In genomic region chr9:23364047-23364446, GRCm38 (mm10) we compare ENCODE assay signal across 16 mouse cellular contexts.
"Had no signal": no experiment of that assay in that cellular context is flagged by ENCODE, and none has a peak within 500 bp of the region (broad histone marks: within the 10 kb centered on the region; RNA-seq: fewer than 3 reads in every experiment).

No protein-coding gene starts in this region.

- H3K4me2 ChIP-seq: neural tube, embryonic 13.5 days; neural tube, embryonic 15.5 days; stomach, embryonic 15.5 days had no signal

- H3K27ac ChIP-seq: neural tube, embryonic 13.5 days; neural tube, embryonic 15.5 days; stomach, embryonic 15.5 days; stomach, postnatal 0 days had no signal

- H3K27me3 ChIP-seq: neural tube, embryonic 13.5 days; neural tube, embryonic 15.5 days; stomach, embryonic 15.5 days had no signal

- H3K36me3 ChIP-seq: neural tube, embryonic 13.5 days; neural tube, embryonic 15.5 days; stomach, embryonic 15.5 days had no signal

- H3K9ac ChIP-seq: neural tube, embryonic 13.5 days; neural tube, embryonic 15.5 days; stomach, embryonic 15.5 days had no signal

- H3K4me3 ChIP-seq: neural tube, embryonic 13.5 days; neural tube, embryonic 15.5 days; stomach, embryonic 15.5 days had no signal

- H3K4me1 ChIP-seq: neural tube, embryonic 13.5 days; neural tube, embryonic 15.5 days; stomach, embryonic 15.5 days had no signal

- DNase-seq: retina, postnatal 1 day; right cerebral cortex, adult 18-20 months; right cerebral cortex, postnatal 14 days; right cerebral cortex, postnatal 25 days; right cerebral cortex, postnatal 4 days; spleen, adult 18-20 months; thymus, adult 18-20 months; thymus, adult 2 months; thymus, postnatal 14 days; thymus, postnatal 25 days; thymus, postnatal 36 days; thymus, postnatal 4 days had no signal

- H3K9me3 ChIP-seq: neural tube, embryonic 13.5 days; neural tube, embryonic 15.5 days; stomach, embryonic 15.5 days had no signal
